Mouse (Mus musculus) forebrain, embryonic 11.5 days (tissue): ENCODE measurements around the gene Nipal4. TPM values are rescaled to one million over a fixed set of nuclear protein-coding genes. Genes with fewer than 3 reads are reported as not detected.
"Not testable (repeated sequence)": the region's sequence is repeated elsewhere in the genome, so short reads cannot be mapped to it uniquely, and the experiment has no call there.

Source experiments
- ATAC-seq: fragments of 200-750 bp; cut with Nextera tagmentation; replicated peaks from 2 replicates; pipeline ENCODE4 v1.8.0; 2017; ENCODE audit warnings: moderate TSS enrichment; ENCODE audit not compliant: low FRiP score
- DNase-seq: peaks from one replicate; pipeline ENCODE4 v3.0.0-alpha.2; 2017; ENCODE audit warnings: low spot score
- H3K27ac ChIP-seq: fragments of 300-500 bp; sonication (generic); 2 replicates; pipeline ENCODE4 v1.5.1; 2014; ENCODE audit warnings: low read depth, low read length
- H3K27me3 ChIP-seq: fragments of 300-500 bp; sonication (generic); 2 replicates; pipeline ENCODE4 v1.6.1; 2014; ENCODE audit warnings: mild to moderate bottlenecking, low read length, mixed read lengths; ENCODE audit not compliant: control insufficient read depth, insufficient read depth
- H3K36me3 ChIP-seq: fragments of 300-500 bp; sonication (generic); 2 replicates; pipeline ENCODE4 v1.6.1; 2014; ENCODE audit warnings: mild to moderate bottlenecking, low read length, moderate library complexity, mixed read lengths; ENCODE audit not compliant: control insufficient read depth, insufficient read depth
- H3K4me1 ChIP-seq: fragments of 300-500 bp; sonication (generic); replicated peaks from 2 replicates; pipeline ENCODE4 v1.6.1; 2014; ENCODE audit warnings: low read length, mixed read lengths; ENCODE audit not compliant: control insufficient read depth, insufficient read depth
- H3K4me2 ChIP-seq: fragments of 300-500 bp; sonication (generic); 2 replicates; pipeline ENCODE4 v1.6.1; 2014; ENCODE audit warnings: low read depth, mild to moderate bottlenecking, low read length, moderate library complexity, mixed read lengths; ENCODE audit not compliant: severe bottlenecking
- H3K4me3 ChIP-seq: fragments of 300-500 bp; sonication (generic); 2 replicates; pipeline ENCODE4 v1.5.1; 2014; ENCODE audit warnings: low read depth, low read length
- H3K9ac ChIP-seq: fragments of 300-500 bp; sonication (generic); 2 replicates; pipeline ENCODE4 v1.6.1; 2014; ENCODE audit warnings: low read length
- H3K9me3 ChIP-seq: fragments of 300-500 bp; sonication (generic); 2 replicates; pipeline ENCODE4 v1.6.1; 2016; ENCODE audit warnings: low read length, mixed read lengths; ENCODE audit not compliant: control insufficient read depth
- WGBS: fragments of 180-500 bp; shearing (Covaris S2); extraction: QIAGEN DNeasy Blood & Tissue Kit; methylation state at CpG from one replicate; pipeline ENCODE4 v1.1.7; 2014; 5-methylcytosine and 5-hydroxymethylcytosine counted together
- polyA plus RNA-seq: library from polyadenylated mRNA; unstranded; fragments of >200 nt; fragmentation: Nextera tagmentation; extraction: Ambion mirVana; gene quantifications from 2 replicates; pipeline ENCODE4 v1.2.1, GENCODE M21; 2014

Gene Nipal4
- polyA plus RNA-seq, 1 experiment from 2014 or later: 1.6 TPM

GRCm38 (mm10) chr11:46202547-46202887, 36.2 kb upstream of the Nipal4 start:
- WGBS: 78% methylated on average over 10 of the region's 10 CpGs
- Histone ChIP-seq H3K4me1 (no peaks in the 10 kb centered on the region), H3K4me3 (no peak overlapping the region), H3K36me3 (peaks cover 3% of the 10 kb centered on the region; the same call in 1 of the 2 replicates), H3K9ac (no peak overlapping the region), H3K27me3 (no peaks in the 10 kb centered on the region), H3K27ac (no peak overlapping the region), H3K4me2 (no peak overlapping the region), H3K9me3 (no peaks in the 10 kb centered on the region)
- ATAC-seq: no peak
- no peak for DNase-seq

DNA sequence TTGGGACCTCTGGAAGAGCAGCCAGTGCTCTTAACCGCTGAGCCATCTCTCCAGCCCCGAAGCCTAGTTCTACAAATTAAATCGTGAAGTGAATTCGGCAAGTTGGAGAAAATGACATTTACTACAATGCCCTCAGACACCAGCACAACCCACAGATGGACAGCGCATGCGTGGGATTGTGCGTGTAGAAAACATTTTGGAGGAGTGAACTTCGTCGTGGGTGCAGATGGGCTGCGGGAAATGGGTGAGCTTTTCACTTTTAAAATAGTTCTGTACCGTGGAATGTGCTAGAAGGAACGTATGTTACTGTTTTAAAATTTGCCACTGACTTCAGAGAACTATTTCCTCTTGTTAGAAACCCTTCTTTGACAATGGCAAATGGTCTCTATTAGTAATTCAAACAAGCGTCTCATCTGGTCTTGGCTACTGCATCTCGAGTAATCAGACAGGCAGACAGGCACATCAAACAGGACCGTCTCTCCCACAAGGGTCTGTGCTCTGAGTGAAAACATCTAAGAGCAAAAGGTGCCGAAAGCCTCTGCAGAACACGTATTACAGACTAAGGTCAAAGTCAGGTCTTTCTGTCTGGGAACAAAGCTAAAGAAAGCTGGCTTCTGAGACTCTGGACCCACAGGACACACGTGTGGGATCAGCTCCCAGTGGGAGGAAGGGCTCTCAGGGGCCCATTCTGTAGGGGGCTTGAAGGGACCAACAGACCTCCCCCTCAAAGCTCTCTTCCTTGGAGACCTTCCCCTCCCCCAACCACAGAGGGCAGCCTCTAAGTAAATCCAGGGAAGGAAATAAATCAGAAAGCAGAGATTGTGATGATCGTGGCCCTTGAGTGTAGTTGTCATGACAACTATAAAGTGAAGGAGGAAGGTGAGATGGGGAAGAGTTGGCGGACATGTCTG, 35.6 kb upstream of the Nipal4 start:
- Histone ChIP-seq H3K9ac (no peak overlapping the region), H3K27ac (no peak overlapping the region), H3K36me3 (peaks cover 3% of the 10 kb centered on the region; the same call in 1 of the 2 replicates), H3K4me2 (no peak overlapping the region), H3K4me1 (no peaks in the 10 kb centered on the region), H3K27me3 (no peaks in the 10 kb centered on the region), H3K9me3 (no peaks in the 10 kb centered on the region), H3K4me3 (no peak overlapping the region)
- ATAC-seq (no peak), DNase-seq (no peak)
- 78% methylated on average over 20 of the region's 20 CpGs for WGBS

- H3K27ac ChIP-seq: no peak overlapping the region
- no peaks in the 10 kb centered on the region for H3K4me1 ChIP-seq
- H3K9ac ChIP-seq: no peak overlapping the region
- DNase-seq (no peak), ATAC-seq (no peak)
- peaks cover 6% of the 10 kb centered on the region; the same call in 1 of the 2 replicates for H3K36me3 ChIP-seq
- H3K4me2 ChIP-seq: no peak overlapping the region
- H3K9me3 ChIP-seq: no peaks in the 10 kb centered on the region
- no peak overlapping the region for H3K4me3 ChIP-seq
- WGBS: 96% methylated on average over 11 of the region's 11 CpGs
- no peaks in the 10 kb centered on the region for H3K27me3 ChIP-seq
Measured at GRCm38 (mm10) chr11:46200664-46201063, 34.4 kb upstream of the Nipal4 start.

DNA sequence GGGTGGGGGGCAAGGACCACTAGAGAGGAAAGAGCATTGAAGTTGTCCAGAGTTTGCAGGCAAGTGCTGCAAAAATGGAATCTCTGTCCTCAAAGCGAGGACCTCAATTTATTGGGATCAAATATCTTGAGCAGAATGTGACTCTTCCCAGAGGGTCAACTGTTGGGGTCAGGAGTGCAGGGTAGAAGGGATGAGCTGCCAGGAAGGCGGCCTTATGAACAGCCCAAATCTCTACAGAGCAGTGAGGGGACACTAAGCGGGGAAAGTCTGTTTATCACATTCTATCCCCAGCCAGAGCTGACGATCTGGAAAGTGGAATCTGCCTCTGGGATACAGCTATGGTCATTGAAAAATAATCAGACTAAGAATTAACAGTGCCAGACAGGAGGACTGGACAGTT, 27.9 kb upstream of the Nipal4 start:
- Histone ChIP-seq H3K9ac (no peak overlapping the region), H3K9me3 (no peaks in the 10 kb centered on the region), H3K4me3 (no peak overlapping the region), H3K27me3 (no peaks in the 10 kb centered on the region), H3K27ac (no peak overlapping the region), H3K36me3 (peaks cover 6% of the 10 kb centered on the region; the same call in 1 of the 2 replicates), H3K4me2 (no peak overlapping the region), H3K4me1 (no peaks in the 10 kb centered on the region)
- DNase-seq (peak; percentile 38), ATAC-seq (no peak)
- 77% methylated on average over 4 of the region's 4 CpGs for WGBS

GRCm38 (mm10) chr11:46188283-46188682, 22.0 kb upstream of the Nipal4 start:
- H3K27ac ChIP-seq: no peak overlapping the region
- no peaks in the 10 kb centered on the region for H3K4me1 ChIP-seq
- WGBS: 80% methylated on average over 2 of the region's 2 CpGs
- no peaks in the 10 kb centered on the region for H3K27me3 ChIP-seq
- DNase-seq: peak; percentile 42
- H3K9ac ChIP-seq: no peak overlapping the region
- no peak overlapping the region for H3K4me2 ChIP-seq
- ATAC-seq: no peak
- no peak overlapping the region for H3K4me3 ChIP-seq
- H3K36me3 ChIP-seq: no peaks in the 10 kb centered on the region
- H3K9me3 ChIP-seq: no peaks in the 10 kb centered on the region

- no peaks in the 10 kb centered on the region for H3K36me3 ChIP-seq
- WGBS: 43% methylated on average over 4 of the region's 4 CpGs
- H3K27ac ChIP-seq: no peak overlapping the region
- no peak for ATAC-seq
- no peaks in the 10 kb centered on the region for H3K9me3 ChIP-seq
- H3K27me3 ChIP-seq: no peaks in the 10 kb centered on the region
- no peak overlapping the region for H3K4me3 ChIP-seq
- no peak overlapping the region for H3K9ac ChIP-seq
- DNase-seq: peak; percentile 43
- H3K4me2 ChIP-seq: no peak overlapping the region
- no peaks in the 10 kb centered on the region for H3K4me1 ChIP-seq
Measured at GRCm38 (mm10) chr11:46185486-46185885, 19.2 kb upstream of the Nipal4 start.

DNA sequence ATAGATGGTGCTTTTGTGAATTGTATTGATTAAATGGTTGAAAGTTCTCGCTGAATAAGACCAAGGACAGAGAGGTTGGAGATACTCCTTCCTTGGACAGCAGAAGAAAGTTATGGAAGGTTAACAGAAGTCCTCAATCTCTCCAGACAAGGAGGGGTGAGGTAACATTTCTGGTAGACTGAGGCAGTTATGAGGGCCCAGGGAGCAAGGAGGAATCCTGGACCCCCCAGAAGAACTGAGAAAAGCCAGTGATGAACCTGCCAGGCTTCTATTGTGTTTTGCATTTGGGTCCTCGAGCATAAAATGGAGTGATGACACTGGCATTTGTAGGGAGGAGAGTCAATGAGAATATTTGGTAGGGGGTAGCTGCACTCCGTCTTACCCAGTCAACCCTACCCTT, 18.6 kb upstream of the Nipal4 start:
- Histone ChIP-seq H3K4me1 (no peaks in the 10 kb centered on the region), H3K4me3 (no peak overlapping the region), H3K27me3 (no peaks in the 10 kb centered on the region), H3K9ac (no peak overlapping the region), H3K9me3 (no peaks in the 10 kb centered on the region), H3K27ac (no peak overlapping the region), H3K4me2 (no peak overlapping the region), H3K36me3 (no peaks in the 10 kb centered on the region)
- no peak for DNase-seq
- no peak for ATAC-seq
- 77% methylated on average over 3 of the region's 3 CpGs for WGBS

- ATAC-seq: not testable (repeated sequence)
Measured at GRCm38 (mm10) chr11:46182031-46182430, 15.7 kb upstream of the Nipal4 start.

More at GRCm38 (mm10) chr11:46182031-46182430, 15.7 kb upstream of the Nipal4 start:
- not testable (repeated sequence) for H3K9me3 ChIP-seq, H3K4me1 ChIP-seq, DNase-seq, H3K9ac ChIP-seq, H3K27me3 ChIP-seq, H3K36me3 ChIP-seq, H3K27ac ChIP-seq, H3K4me2 ChIP-seq, H3K4me3 ChIP-seq
- WGBS: 95% methylated on average over 1 of the region's 1 CpGs
